Comparison of ENCODE assay signal across 9 mouse cellular contexts in the genomic region with DNA sequence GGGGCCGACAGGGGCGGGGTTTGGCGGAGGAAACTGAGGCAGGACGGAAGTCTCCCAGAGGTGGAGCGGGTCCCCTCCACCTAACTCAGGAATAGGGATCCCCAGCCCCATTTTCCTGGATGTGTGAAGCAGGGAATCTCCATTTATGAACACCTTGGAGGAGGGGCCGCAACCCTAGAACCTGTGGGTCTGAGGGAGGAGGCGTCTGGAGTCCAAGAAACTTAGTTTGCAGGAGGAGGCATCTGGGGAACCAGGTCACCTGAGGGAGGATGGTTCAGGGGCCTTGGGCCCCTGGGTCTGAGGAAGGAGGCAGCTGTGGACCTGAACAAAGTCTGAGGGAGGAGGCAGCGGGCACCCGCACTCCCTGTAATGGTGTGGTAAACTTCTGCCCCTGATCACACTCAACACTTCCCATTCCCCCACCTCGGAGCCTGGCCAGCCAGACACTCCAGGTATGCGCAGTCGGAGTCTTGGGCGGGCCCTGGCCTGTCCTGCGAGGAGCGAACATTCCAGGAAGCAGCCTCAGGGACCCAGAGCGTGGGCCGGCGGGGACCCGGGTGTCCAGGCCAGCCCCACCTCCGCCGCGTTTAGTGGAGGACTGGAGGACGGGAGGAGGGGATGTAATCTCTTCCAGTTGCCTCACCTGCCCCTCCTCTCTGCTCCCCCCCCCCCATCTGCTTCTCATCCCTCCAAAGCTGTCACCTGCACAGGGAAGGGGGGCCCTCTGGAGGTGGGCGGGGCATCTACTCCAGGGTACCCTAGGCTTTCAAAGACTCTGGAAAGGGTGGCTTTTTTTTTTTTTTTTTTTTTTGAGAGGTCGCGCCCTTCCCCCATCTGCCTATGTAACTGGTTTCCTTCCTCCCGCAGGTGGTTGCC. TPM values are rescaled to one million over a fixed set of nuclear protein-coding genes. Genes with fewer than 3 reads are reported as not detected.
DNase-seq lines count a peak whose midpoint lies in the region; ATAC-seq and TF ChIP-seq lines count a peak whose summit lies in the region.
"Had no signal": no experiment of that assay in that cellular context is flagged by ENCODE, and none has a peak within 500 bp of the region (broad histone marks: within the 10 kb centered on the region; RNA-seq: fewer than 3 reads in every experiment).

No protein-coding gene starts in this region.

- TF ChIP-seq RAD21 in MEL (IDR thresholded peaks at IDR 0.05; ENCODE audit: low read depth, low read length) = no peak

- peak in 1 of 2 experiments; percentile 61; a peak in 3 of 4 replicates for TF ChIP-seq POLR2A in MEL (IDR thresholded peaks at IDR 0.05; ENCODE audit: control insufficient read depth in 1 of 2, insufficient read depth in 1 of 2, low read depth in 1 of 2, low read length in 2 of 2, poor library complexity in 1 of 2)

- peak overlapping the region; percentile 78 for H3K4me2 ChIP-seq in hindbrain, embryonic 12.5 days (replicated peaks)
- peak overlapping the region; percentile 59 for H3K4me2 ChIP-seq in liver, embryonic 14.5 days (ENCODE audit: low read depth)
- peak overlapping the region; percentile 82 for H3K4me2 ChIP-seq in neural tube, embryonic 12.5 days (replicated peaks)

- H3K79me2 ChIP-seq in MEL (ENCODE audit: control insufficient read depth, insufficient read depth, low read length, poor library complexity) = no peaks in the 10 kb centered on the region; the same call in 1 of the 2 replicates

- DNase-seq in CD4-positive helper T cell, adult 2 months (ENCODE audit: low read depth, low spot score) = peak; percentile 25
- no peak for DNase-seq in MEL (ENCODE audit: low read depth, low spot score)
- DNase-seq in liver, embryonic 14.5 days (ENCODE audit: low read depth in 3 of 3, low spot score in 3 of 3) = no peak
- DNase-seq in cerebellum, postnatal 36 days = no peak
- DNase-seq in frontal cortex, postnatal 36 days (ENCODE audit: low spot score in 2 of 2) = no peak
- DNase-seq in cerebellum, adult 9-10 months = no peak

- peak overlapping the region; percentile 69 to 100 for H3K4me3 ChIP-seq in MEL (ENCODE audit: control insufficient read depth in 1 of 2, insufficient read depth in 1 of 2, low read depth in 2 of 2, low read length in 2 of 2)
- H3K4me3 ChIP-seq in hindbrain, embryonic 12.5 days = peak overlapping the region; percentile 44
- peak overlapping the region in 1 of 2 experiments; percentile 43; a peak in 2 of 4 replicates for H3K4me3 ChIP-seq in liver, embryonic 14.5 days (ENCODE audit: insufficient read depth in 1 of 2, low read depth in 2 of 2, low read length in 2 of 2)
- peak overlapping the region; percentile 43 for H3K4me3 ChIP-seq in neural tube, embryonic 12.5 days

- no peak for TF ChIP-seq CTCF in MEL (IDR thresholded peaks at IDR 0.05 in 2 of 3, conservative IDR thresholded peaks at IDR 0.05 in 1 of 3; ENCODE audit: control insufficient read depth in 1 of 3, insufficient read depth in 1 of 3, low read depth in 2 of 3, low read length in 3 of 3, poor library complexity in 1 of 3, severe bottlenecking in 1 of 3)
- no peak for TF ChIP-seq CTCF in liver, embryonic 14.5 days (IDR thresholded peaks at IDR 0.05; ENCODE audit: low read depth)

- H3K9me3 ChIP-seq in MEL (replicated peaks; ENCODE audit: insufficient read depth, low read length) = no peaks in the 10 kb centered on the region
- H3K9me3 ChIP-seq in hindbrain, embryonic 12.5 days (replicated peaks) = no peaks in the 10 kb centered on the region
- H3K9me3 ChIP-seq in liver, embryonic 14.5 days (ENCODE audit: control insufficient read depth, low read length) = no peaks in the 10 kb centered on the region
- no peaks in the 10 kb centered on the region for H3K9me3 ChIP-seq in neural tube, embryonic 12.5 days

- H3K36me3 ChIP-seq in MEL (ENCODE audit: control insufficient read depth in 1 of 2, insufficient read depth in 2 of 2, low read length in 2 of 2) = no peaks in the 10 kb centered on the region; a peak in 1 of 4 replicates
- H3K36me3 ChIP-seq in hindbrain, embryonic 12.5 days = no peaks in the 10 kb centered on the region
- no peaks in the 10 kb centered on the region for H3K36me3 ChIP-seq in liver, embryonic 14.5 days (replicated peaks; ENCODE audit: control insufficient read depth, insufficient read depth, low read depth)
- no peaks in the 10 kb centered on the region for H3K36me3 ChIP-seq in neural tube, embryonic 12.5 days

- peaks cover 6 to 7% of the 10 kb centered on the region in 2 experiments; a peak in 2 of 4 replicates for H3K4me1 ChIP-seq in MEL (ENCODE audit: control insufficient read depth in 1 of 2, insufficient read depth in 2 of 2, low read length in 2 of 2)
- H3K4me1 ChIP-seq in hindbrain, embryonic 12.5 days = peaks cover 18% of the 10 kb centered on the region
- no peaks in the 10 kb centered on the region for H3K4me1 ChIP-seq in liver, embryonic 14.5 days (replicated peaks; ENCODE audit: control insufficient read depth in 2 of 2, insufficient read depth in 2 of 2, low read length in 1 of 2)
- peaks cover 16% of the 10 kb centered on the region for H3K4me1 ChIP-seq in neural tube, embryonic 12.5 days

- TF ChIP-seq EP300 in MEL (IDR thresholded peaks at IDR 0.05; ENCODE audit: low read depth in 1 of 2, low read length in 2 of 2) = no peak
- TF ChIP-seq EP300 in liver, embryonic 14.5 days (IDR thresholded peaks at IDR 0.05; ENCODE audit: low read depth) = no peak

- peak; percentile 23; the same call in 1 of the 2 replicates for ATAC-seq in hindbrain, embryonic 12.5 days (ENCODE audit: low FRiP score)
- no peak for ATAC-seq in liver, embryonic 14.5 days (ENCODE audit: insufficient read depth)
- ATAC-seq in neural tube, embryonic 12.5 days (ENCODE audit: low FRiP score, low read depth) = 0 out of 2 replicates have a peak, but pooled peaks have one; percentile 6

- WGBS in hindbrain, embryonic 12.5 days = 2% methylated on average over 27 of the region's 27 CpGs
- WGBS in liver, embryonic 14.5 days (ENCODE audit: insufficient replicate concordance) = 2% methylated on average over 27 of the region's 27 CpGs
- WGBS in neural tube, embryonic 12.5 days = 1% methylated on average over 27 of the region's 27 CpGs

- H3K27me3 ChIP-seq in MEL (ENCODE audit: control insufficient read depth in 1 of 2, insufficient read depth in 2 of 2, low read length in 2 of 2) = peaks cover 0 to 3% of the 10 kb centered on the region in 2 experiments; a peak in 2 of 4 replicates
- H3K27me3 ChIP-seq in hindbrain, embryonic 12.5 days = peaks cover 99% of the 10 kb centered on the region
- H3K27me3 ChIP-seq in liver, embryonic 14.5 days (ENCODE audit: control insufficient read depth, insufficient read depth, low read length) = peaks cover 96% of the 10 kb centered on the region
- H3K27me3 ChIP-seq in neural tube, embryonic 12.5 days (replicated peaks) = peaks cover 97% of the 10 kb centered on the region

- no peak overlapping the region for H3K27ac ChIP-seq in MEL (ENCODE audit: control insufficient read depth, low read depth, low read length)
- no peak overlapping the region for H3K27ac ChIP-seq in hindbrain, embryonic 12.5 days
- no peak overlapping the region for H3K27ac ChIP-seq in liver, embryonic 14.5 days
- H3K27ac ChIP-seq in neural tube, embryonic 12.5 days = no peak overlapping the region

- H3K9ac ChIP-seq in MEL (ENCODE audit: control insufficient read depth, low read depth, low read length, poor library complexity, severe bottlenecking) = peak overlapping the region; percentile 71
- H3K9ac ChIP-seq in hindbrain, embryonic 12.5 days = peak overlapping the region; percentile 62
- no peak overlapping the region for H3K9ac ChIP-seq in liver, embryonic 14.5 days (replicated peaks)
- peak overlapping the region; percentile 56 for H3K9ac ChIP-seq in neural tube, embryonic 12.5 days

RNA-seq across cellular contexts. Expression of a gene that starts 0.6 kb away (rescaled TPM):
- 0.54 and 0.92 TPM in 2 replicates for total RNA-seq in MEL (2012; rRNA removed)
- 1 to 10 TPM in 1 of 2 experiments, not detected in 1; 1.9 TPM for polyA plus RNA-seq in MEL (2012; ENCODE audit: insufficient read depth in 1 of 2, insufficient read length in 2 of 2, low read depth in 1 of 2, low replicate concordance in 2 of 2, missing spikeins in 1 of 2)
- polyA plus RNA-seq in hindbrain, embryonic 12.5 days (2016; fragmentation: Nextera tagmentation; extraction: Ambion mirVana) = 1.2 and 1.3 TPM in 2 replicates
- polyA plus RNA-seq in liver, embryonic 14.5 days (2012; rRNA removed) = 0.04 and 0.20 TPM in 2 replicates
- 0.18 and 0.19 TPM in 2 replicates for polyA plus RNA-seq in liver, embryonic 14.5 days (2014; fragmentation: Nextera tagmentation; extraction: Ambion mirVana)
- polyA plus RNA-seq in neural tube, embryonic 12.5 days (2016; fragmentation: Nextera tagmentation; extraction: Ambion mirVana) = 0.57 and 0.65 TPM in 2 replicates

RNA-seq across cellular contexts. Expression of a gene that starts 6.5 kb away (rescaled TPM):
- 0.19 TPM in 1 of 2 replicates, not detected in the other for total RNA-seq in MEL (2012; rRNA removed)
- under 1 TPM in 1 of 2 experiments, not detected in 1; 0.28 TPM for polyA plus RNA-seq in MEL (2012; ENCODE audit: insufficient read depth in 1 of 2, insufficient read length in 2 of 2, low read depth in 1 of 2, low replicate concordance in 2 of 2, missing spikeins in 1 of 2)
- polyA plus RNA-seq in hindbrain, embryonic 12.5 days (2016; fragmentation: Nextera tagmentation; extraction: Ambion mirVana) = 1.0 and 1.6 TPM in 2 replicates
- not detected in 2 replicates for polyA plus RNA-seq in liver, embryonic 14.5 days (2012; rRNA removed)
- polyA plus RNA-seq in liver, embryonic 14.5 days (2014; fragmentation: Nextera tagmentation; extraction: Ambion mirVana) = not detected in 2 replicates
- not detected in 2 replicates for polyA plus RNA-seq in neural tube, embryonic 12.5 days (2016; fragmentation: Nextera tagmentation; extraction: Ambion mirVana)

RNA-seq across cellular contexts. Expression of a gene that starts 8.6 kb away (rescaled TPM):
- 0.07 TPM in 1 of 2 replicates, not detected in the other for total RNA-seq in MEL (2012; rRNA removed)
- polyA plus RNA-seq in MEL (2012; ENCODE audit: insufficient read depth in 1 of 2, insufficient read length in 2 of 2, low read depth in 1 of 2, low replicate concordance in 2 of 2, missing spikeins in 1 of 2) = under 1 TPM in 1 of 2 experiments, not detected in 1; 0.06 TPM
- not detected in 2 replicates for polyA plus RNA-seq in hindbrain, embryonic 12.5 days (2016; fragmentation: Nextera tagmentation; extraction: Ambion mirVana)
- not detected in 2 replicates for polyA plus RNA-seq in liver, embryonic 14.5 days (2012; rRNA removed)
- not detected in 2 replicates for polyA plus RNA-seq in liver, embryonic 14.5 days (2014; fragmentation: Nextera tagmentation; extraction: Ambion mirVana)
- not detected in 2 replicates for polyA plus RNA-seq in neural tube, embryonic 12.5 days (2016; fragmentation: Nextera tagmentation; extraction: Ambion mirVana)
- polyA plus RNA-seq: cortical plate, adult 2 months had no signal

RNA-seq across cellular contexts. Expression of a gene that starts 18.6 kb away (rescaled TPM):
- 260 and 272 TPM in 2 replicates for total RNA-seq in MEL (2012; rRNA removed)
- 1,000 to 10,000 TPM in 1 of 2 experiments, 100 to 1,000 TPM in 1; 588 to 1,478 TPM for polyA plus RNA-seq in MEL (2012; ENCODE audit: insufficient read depth in 1 of 2, insufficient read length in 2 of 2, low read depth in 1 of 2, low replicate concordance in 2 of 2, missing spikeins in 1 of 2)
- 285 and 300 TPM in 2 replicates for polyA plus RNA-seq in hindbrain, embryonic 12.5 days (2016; fragmentation: Nextera tagmentation; extraction: Ambion mirVana)
- polyA plus RNA-seq in liver, embryonic 14.5 days (2012; rRNA removed) = 132 and 203 TPM in 2 replicates
- 28.0 and 28.8 TPM in 2 replicates for polyA plus RNA-seq in liver, embryonic 14.5 days (2014; fragmentation: Nextera tagmentation; extraction: Ambion mirVana)
- 269 and 286 TPM in 2 replicates for polyA plus RNA-seq in neural tube, embryonic 12.5 days (2016; fragmentation: Nextera tagmentation; extraction: Ambion mirVana)

RNA-seq across cellular contexts. Expression of a gene that starts 20.5 kb away (rescaled TPM):
- 12.8 and 15.0 TPM in 2 replicates for total RNA-seq in MEL (2012; rRNA removed)
- 10 to 100 TPM in 1 of 2 experiments, not detected in 1; 46.9 TPM for polyA plus RNA-seq in MEL (2012; ENCODE audit: insufficient read depth in 1 of 2, insufficient read length in 2 of 2, low read depth in 1 of 2, low replicate concordance in 2 of 2, missing spikeins in 1 of 2)
- polyA plus RNA-seq in hindbrain, embryonic 12.5 days (2016; fragmentation: Nextera tagmentation; extraction: Ambion mirVana) = 34.8 TPM in 2 replicates
- 3.2 and 3.6 TPM in 2 replicates for polyA plus RNA-seq in liver, embryonic 14.5 days (2012; rRNA removed)
- 2.8 and 3.1 TPM in 2 replicates for polyA plus RNA-seq in liver, embryonic 14.5 days (2014; fragmentation: Nextera tagmentation; extraction: Ambion mirVana)
- polyA plus RNA-seq in neural tube, embryonic 12.5 days (2016; fragmentation: Nextera tagmentation; extraction: Ambion mirVana) = 31.8 and 32.7 TPM in 2 replicates
